Mouse (Mus musculus) stomach, postnatal 0 days (tissue): ENCODE measurements at regions not wholly inside any gene's neighbourhood (a gene's known extent, or its start where the extent isn't known, plus 50 kb on each side); places are given as distances from the start of the nearest gene placed in this dataset.

Experiments used
- CTCF ChIP-seq: IDR thresholded peaks from 2 replicates; pipeline ENCODE4 v1.5.1; 2016; ENCODE audit warnings: antibody characterized with exemption, low read depth, mild to moderate bottlenecking, moderate library complexity
- EP300 ChIP-seq: optimal IDR thresholded peaks from 2 replicates; pipeline ENCODE3; 2016; ENCODE audit warnings: antibody characterized with exemption

GRCm38 (mm10) chr5:133776591-133776990 is 322.9 kb upstream of the Castor2 start:
- TF ChIP-seq CTCF (no peak), EP300 (no peak)
